Mouse (Mus musculus): ENCODE results near the gene Foxg1. TPM values are rescaled to one million over a fixed set of nuclear protein-coding genes. Genes with fewer than 3 reads are reported as not detected.

Gene Foxg1
- total RNA-seq (2014; fragmentation: Nextera tagmentation) (not detected in 2 replicates), total RNA-seq (2017) (not detected in 2 replicates)

- ATAC-seq (replicated peaks; ENCODE audit: poor library complexity, severe bottlenecking), result no peak
Observed at GRCm38 (mm10) chr12:49382565-49383520, at the start of gene Foxg1. TSS of gene Foxg1 (plus strand) at chr12:49382660.

- no peak for ATAC-seq (replicated peaks; ENCODE audit: poor library complexity, severe bottlenecking)
Observed at GRCm38 (mm10) chr12:49349697-49350096, 32.8 kb upstream of the Foxg1 start.

GRCm38 (mm10) chr12:49368931-49369330, 13.5 kb upstream of the Foxg1 start:
- ATAC-seq (replicated peaks; ENCODE audit: poor library complexity, severe bottlenecking), result no peak

GRCm38 (mm10) chr12:49372170-49372569, 10.3 kb upstream of the Foxg1 start:
- no peak for ATAC-seq (replicated peaks; ENCODE audit: poor library complexity, severe bottlenecking)

GRCm38 (mm10) chr12:49373176-49373575, 9.3 kb upstream of the Foxg1 start:
- ATAC-seq (replicated peaks; ENCODE audit: poor library complexity, severe bottlenecking), result no peak

- ATAC-seq (replicated peaks; ENCODE audit: poor library complexity, severe bottlenecking), result no peak
Observed at GRCm38 (mm10) chr12:49373821-49374605, 8.4 kb upstream of the Foxg1 start.

GRCm38 (mm10) chr12:49374606-49374995, 7.9 kb upstream of the Foxg1 start:
- ATAC-seq (replicated peaks; ENCODE audit: poor library complexity, severe bottlenecking), result peak; percentile 68

- no peak for ATAC-seq (replicated peaks; ENCODE audit: poor library complexity, severe bottlenecking)
Observed at GRCm38 (mm10) chr12:49375427-49376317, 6.8 kb upstream of the Foxg1 start.

GRCm38 (mm10) chr12:49376318-49376992, 6.0 kb upstream of the Foxg1 start:
- no peak for ATAC-seq (replicated peaks; ENCODE audit: poor library complexity, severe bottlenecking)

- ATAC-seq (replicated peaks; ENCODE audit: poor library complexity, severe bottlenecking), result no peak
Observed at GRCm38 (mm10) chr12:49377281-49377970, 5.0 kb upstream of the Foxg1 start.

- no peak for ATAC-seq (replicated peaks; ENCODE audit: poor library complexity, severe bottlenecking)
Observed at GRCm38 (mm10) chr12:49378920-49379319, 3.5 kb upstream of the Foxg1 start.

- ATAC-seq (replicated peaks; ENCODE audit: poor library complexity, severe bottlenecking), result no peak
Observed at GRCm38 (mm10) chr12:49379446-49379845, 3.0 kb upstream of the Foxg1 start.

GRCm38 (mm10) chr12:49380442-49380841, 2.0 kb upstream of the Foxg1 start:
- ATAC-seq (replicated peaks; ENCODE audit: poor library complexity, severe bottlenecking), result no peak

GRCm38 (mm10) chr12:49381031-49381525, 1.4 kb upstream of the Foxg1 start:
- ATAC-seq (replicated peaks; ENCODE audit: poor library complexity, severe bottlenecking), result no peak

- peak; percentile 22; the same call in 1 of the 2 replicates for ATAC-seq (replicated peaks; ENCODE audit: poor library complexity, severe bottlenecking)
Observed at GRCm38 (mm10) chr12:49381721-49382365, 617 bp upstream of the Foxg1 start.

GRCm38 (mm10) chr12:49383521-49384133, 1.2 kb downstream of the Foxg1 start:
- ATAC-seq (replicated peaks; ENCODE audit: poor library complexity, severe bottlenecking), result peak; percentile 13

GRCm38 (mm10) chr12:49384295-49384875, 1.9 kb downstream of the Foxg1 start:
- ATAC-seq (replicated peaks; ENCODE audit: poor library complexity, severe bottlenecking), result no peak
